Mouse (Mus musculus) neural tube, embryonic 10.5 days (tissue): ENCODE measurements at regions not wholly inside any gene's neighbourhood (a gene's known extent, or its start where the extent isn't known, plus 50 kb on each side); places are given as distances from the start of the nearest gene placed in this dataset.

ENCODE experiments used
- DNase-seq: peaks from one replicate; pipeline ENCODE4 v3.0.0-alpha.2; 2017; ENCODE audit warnings: low spot score; ENCODE audit errors: extremely low spot score

DNA sequence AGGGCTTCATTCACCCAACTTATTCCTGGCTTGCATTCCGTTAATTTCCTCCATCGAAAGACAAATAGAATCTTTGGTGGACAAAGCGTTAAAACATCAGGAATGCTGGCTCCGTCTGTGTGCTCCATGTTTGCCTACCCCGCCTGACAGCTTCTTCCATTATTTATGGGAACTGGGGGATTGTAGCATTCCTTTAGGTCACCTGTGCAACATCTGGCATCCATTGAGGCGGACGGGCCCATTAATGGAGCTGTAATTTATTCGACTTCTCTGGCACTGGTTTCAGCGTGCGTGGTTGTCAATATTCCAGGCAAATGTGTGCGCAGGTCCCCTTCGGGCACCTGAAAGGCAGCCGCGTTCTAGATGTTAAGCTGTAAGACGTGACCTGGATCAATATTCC, 196.9 kb downstream of the Thbs2 start:
- DNase-seq, result no peak

DNA sequence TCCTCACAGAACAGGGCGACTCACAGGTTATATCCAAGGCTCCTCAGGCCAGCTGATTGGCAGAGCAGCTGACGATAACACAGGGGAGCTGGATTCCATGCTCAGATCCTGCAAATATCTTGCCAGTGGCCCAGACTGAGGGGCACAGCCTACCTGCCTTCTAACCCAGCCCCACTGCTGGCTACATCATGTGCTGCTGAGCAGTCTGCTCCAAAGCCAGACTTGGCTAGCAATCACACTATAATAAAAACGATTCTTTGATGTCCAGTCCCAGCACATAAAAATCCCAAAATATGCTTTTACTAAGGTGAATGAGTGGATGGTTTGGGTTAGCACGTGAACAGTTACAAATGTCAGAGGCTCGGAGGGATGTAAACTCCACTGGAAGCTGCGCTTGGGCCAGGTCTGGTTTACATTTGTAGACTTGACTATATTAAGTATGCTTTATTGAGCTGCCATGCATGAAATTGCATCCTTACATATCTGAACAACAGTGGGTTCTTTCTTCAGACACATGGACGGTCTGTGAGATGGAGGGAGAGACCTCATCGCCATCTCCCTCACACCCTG, 200.2 kb downstream of the Thbs2 start:
- no peak for DNase-seq

DNA sequence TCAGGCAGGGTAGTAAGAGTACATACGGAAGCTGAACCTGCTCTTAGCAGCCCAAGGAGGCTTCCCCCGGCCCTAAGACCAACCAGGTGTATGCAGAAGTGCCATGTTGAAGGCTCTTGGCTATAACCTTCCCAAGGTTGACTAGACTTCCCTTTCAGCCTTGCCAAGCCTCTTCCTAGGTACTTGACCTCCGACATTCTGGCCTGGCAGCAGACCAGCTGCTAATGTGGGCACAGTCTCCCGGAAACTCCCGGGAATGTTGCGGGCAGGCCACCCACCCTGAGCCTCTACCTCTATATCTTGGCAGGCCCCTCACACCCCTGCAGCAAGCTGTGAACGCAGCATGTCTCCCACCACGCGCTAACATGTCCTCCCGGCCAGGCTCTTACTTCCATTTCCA, 201.1 kb downstream of the Thbs2 start:
- no peak for DNase-seq

DNA sequence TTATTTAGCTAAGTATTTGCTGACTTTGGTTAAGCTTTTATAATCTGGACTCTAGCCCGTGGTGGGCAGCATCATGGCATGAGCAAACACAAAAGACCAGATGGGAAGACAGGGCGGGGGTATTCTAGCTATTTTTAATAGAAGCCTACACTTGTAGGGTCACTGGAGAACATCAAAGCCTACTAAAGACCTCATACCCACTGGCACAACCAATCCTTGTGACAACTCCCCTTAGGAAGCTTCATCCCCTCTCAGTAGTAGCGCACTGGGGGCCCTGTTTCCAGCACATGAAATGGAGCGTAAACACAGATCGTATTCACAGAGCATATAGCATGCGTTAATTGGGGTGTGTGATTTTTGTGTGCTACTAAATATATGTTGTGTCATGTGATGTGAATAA, 202.4 kb downstream of the Smoc2 start:
- DNase-seq, result no peak

DNA sequence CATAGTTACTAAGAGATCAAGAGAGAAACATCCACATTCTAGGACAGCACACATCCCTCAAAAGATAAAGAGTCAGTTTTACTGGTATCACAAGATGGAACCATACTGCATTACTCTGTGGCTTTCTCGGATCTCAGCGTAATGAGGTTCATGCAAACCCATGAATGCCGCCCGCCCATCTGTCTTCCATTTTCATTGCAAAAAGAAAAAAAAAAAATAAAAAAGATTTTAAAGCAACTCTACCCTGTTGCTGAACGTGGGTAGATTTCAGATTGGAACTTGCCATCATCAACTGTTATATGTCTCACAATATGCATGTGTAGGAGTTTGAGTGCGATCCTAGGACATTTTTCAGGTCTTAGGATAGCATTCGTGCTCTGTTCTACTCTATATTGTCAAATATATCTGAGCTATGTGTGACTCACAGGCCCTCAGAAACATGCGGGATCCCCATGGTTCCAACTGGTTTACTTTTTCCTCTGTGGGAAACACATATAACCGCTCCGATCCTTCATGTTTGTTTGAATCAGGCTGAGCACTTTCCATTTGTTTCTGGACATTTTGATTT, 199.7 kb downstream of the Smoc2 start:
- no peak for DNase-seq

DNA sequence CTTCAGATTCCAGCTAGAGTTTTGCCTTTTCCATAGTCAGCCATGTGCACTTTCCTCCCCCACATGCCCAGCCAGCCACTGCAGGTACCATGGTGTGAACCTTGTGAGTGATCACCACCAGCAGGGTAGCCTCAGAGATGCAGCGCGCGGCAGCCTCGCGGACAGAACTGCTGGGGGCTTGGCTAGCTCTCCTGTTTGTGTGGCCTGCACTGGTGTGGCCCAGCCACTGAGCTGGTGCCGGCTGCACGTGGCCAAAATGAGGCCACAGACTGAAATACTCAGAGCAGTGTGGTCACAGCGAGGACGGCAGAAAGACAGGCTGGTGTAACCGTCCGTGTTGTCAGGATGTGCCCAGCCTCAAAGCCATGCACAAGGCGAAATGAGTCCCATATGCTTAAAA, 197.4 kb downstream of the Smoc2 start:
- no peak for DNase-seq

DNA sequence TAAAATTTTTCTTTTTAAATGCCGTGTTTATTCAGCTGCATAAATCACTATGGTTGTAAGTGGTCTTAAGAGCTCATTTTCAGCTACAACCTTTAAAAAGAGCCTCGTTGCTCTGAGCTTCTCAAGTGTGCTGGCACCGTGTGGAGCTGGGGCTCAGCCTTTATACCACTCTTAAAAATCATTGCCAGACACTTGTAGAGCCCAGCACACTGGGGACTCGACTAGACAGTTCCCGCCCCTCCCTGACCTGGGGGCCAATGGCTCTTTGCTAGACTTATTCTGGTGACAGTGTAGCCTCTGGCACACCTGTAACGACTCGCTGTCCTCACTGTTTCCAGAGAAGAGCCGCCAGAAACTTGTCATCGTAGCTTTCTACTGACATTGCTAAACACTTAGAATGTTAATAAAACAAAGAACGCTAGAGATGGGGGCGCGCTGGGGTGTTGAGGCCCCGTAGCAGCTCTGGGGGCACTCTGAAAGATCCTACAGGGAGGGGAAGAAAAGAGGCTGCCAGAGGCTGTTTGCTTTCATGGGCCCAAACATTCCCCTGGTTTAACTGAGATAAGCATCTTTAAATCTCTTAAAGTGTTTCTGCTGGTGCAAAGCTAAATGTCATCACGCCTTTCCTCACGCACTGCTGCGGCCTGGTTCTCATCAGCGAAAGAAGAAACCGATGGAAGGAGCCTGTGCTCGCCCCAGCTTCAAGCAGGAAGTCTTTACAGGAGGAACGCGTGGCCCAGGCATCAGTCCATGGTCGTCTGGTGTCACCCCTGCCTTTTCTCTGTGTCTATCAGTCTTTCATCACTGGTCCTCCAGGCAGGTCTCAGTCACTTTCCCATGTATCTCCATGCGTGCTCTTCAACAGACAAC, 196.7 kb downstream of the Smoc2 start:
- DNase-seq, result no peak

DNA sequence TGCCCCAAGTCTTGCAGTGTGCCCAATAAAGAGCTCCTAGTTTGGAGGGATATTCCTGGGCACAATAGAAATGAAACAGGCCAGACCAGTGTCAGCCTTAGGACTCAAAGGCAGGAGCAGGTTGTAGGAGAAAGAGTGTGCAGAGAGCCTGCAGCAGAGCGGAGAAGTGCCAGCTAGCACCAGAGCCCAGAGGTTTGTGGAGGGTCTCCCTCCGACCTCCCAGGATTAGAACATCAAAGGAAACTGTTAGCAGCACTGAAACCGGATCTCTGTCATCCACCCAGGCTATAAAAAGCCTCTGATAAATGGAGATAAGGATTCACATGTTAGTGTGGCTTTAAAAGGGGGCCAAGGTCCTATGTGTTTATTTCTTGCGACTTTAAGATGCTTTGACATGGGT, 196.0 kb downstream of the Smoc2 start:
- no peak for DNase-seq

DNA sequence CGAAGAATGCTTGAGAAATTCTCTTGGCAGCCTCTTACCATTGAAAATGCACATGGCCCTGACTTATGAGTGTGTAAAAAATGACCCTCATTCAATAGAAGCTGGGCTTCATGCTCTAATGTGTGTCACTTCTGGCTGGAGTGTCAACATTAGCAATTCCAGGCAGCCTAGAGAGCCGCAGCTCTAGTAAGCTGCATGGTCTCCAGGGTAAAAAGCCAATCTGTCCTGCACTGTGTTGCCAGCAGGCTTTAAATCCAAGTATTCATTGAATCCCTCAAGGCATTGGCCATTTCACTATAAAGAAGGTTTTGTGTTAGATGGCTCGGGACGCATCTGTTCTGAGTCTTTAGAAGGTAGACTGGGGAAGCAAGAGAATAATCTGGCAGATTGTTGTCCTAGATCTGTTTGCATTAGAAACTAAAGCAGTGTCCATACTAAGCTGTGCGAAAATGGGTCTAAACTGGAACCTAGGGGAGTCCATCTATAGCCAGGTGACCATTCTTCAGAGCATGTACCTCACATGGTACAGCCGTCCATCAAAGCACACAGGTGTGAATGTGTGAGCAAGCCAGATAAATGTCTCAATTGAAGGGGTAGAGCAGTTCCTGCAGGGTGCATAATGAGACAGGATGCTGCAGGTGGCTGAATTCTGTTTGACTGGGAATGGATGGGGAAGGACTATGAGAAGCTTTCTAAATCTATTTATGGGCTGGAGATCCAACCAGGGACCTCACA, 189.6 kb downstream of the Smoc2 start:
- DNase-seq, result no peak

DNA sequence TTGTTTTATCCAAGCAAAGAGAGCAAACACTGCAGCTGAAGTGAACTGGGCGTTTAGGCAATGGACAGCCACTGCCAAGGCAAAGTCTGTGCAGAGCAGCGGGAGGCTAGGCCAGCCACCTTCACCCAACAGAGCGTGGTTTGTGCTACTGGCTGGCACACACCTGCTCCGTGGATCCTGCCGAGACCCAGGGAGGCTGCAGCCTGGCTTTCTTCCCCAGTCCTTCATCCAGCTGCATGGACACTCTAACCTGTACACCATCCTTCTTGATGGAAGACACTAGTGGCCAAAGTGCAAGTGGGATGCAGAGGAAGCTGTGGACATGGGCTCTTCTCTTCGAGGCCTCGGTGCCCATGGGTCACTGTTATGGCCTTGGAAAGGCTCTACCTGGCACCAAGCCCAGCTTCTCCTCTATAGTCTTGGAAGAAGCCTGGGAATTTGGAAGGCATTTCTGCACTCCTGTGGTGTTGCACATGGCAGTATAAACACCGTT, 176.0 kb downstream of the Smoc2 start:
- DNase-seq, result no peak
